Mouse (Mus musculus) liver, embryonic 13.5 days (tissue): ENCODE data around the gene Fam213b. TPM values are rescaled to one million over a fixed set of nuclear protein-coding genes. Genes with fewer than 3 reads are reported as not detected.

Experiments used
- ATAC-seq: fragments of 200-750 bp; cut with Nextera tagmentation; 2 replicates; pipeline ENCODE4 v1.8.0; 2017; ENCODE audit warnings: low read depth, mild to moderate bottlenecking, moderate number of reproducible peaks, moderate library complexity
- DNase-seq: peaks from one replicate; pipeline ENCODE4 v3.0.0; 2022
- H3K27ac ChIP-seq: fragments of 300-500 bp; sonication (generic); 2 replicates; pipeline ENCODE4 v1.5.1; 2015; ENCODE audit warnings: moderate library complexity, mild to moderate bottlenecking, inconsistent platforms
- H3K27me3 ChIP-seq: fragments of 300-500 bp; sonication (generic); 2 replicates; pipeline ENCODE4 v1.6.1; 2015; ENCODE audit warnings: mild to moderate bottlenecking, inconsistent platforms
- H3K36me3 ChIP-seq: fragments of 300-500 bp; sonication (generic); 2 replicates; pipeline ENCODE4 v1.6.1; 2015; ENCODE audit warnings: mild to moderate bottlenecking, inconsistent platforms
- H3K4me1 ChIP-seq: fragments of 300-500 bp; sonication (generic); replicated peaks from 2 replicates; pipeline ENCODE4 v1.6.1; 2015; ENCODE audit warnings: inconsistent platforms
- H3K4me2 ChIP-seq: fragments of 300-500 bp; sonication (generic); 2 replicates; pipeline ENCODE4 v1.6.1; 2015; ENCODE audit warnings: inconsistent platforms, mild to moderate bottlenecking, moderate library complexity
- H3K4me3 ChIP-seq: fragments of 300-500 bp; sonication (generic); replicated peaks from 2 replicates; pipeline ENCODE4 v1.5.1; 2015; ENCODE audit warnings: mild to moderate bottlenecking, inconsistent platforms
- H3K9ac ChIP-seq: fragments of 300-500 bp; sonication (generic); 2 replicates; pipeline ENCODE4 v1.6.1; 2015; ENCODE audit warnings: mild to moderate bottlenecking, inconsistent platforms
- H3K9me3 ChIP-seq: fragments of 300-500 bp; sonication (generic); replicated peaks from 2 replicates; pipeline ENCODE4 v1.6.1; 2016; ENCODE audit warnings: inconsistent platforms
- WGBS: fragments of 180-500 bp; shearing (Covaris S2); methylation state at CpG from one replicate; pipeline ENCODE4 v1.1.7; 2015; ENCODE audit not compliant: insufficient replicate concordance; 5-methylcytosine and 5-hydroxymethylcytosine counted together
- polyA plus RNA-seq: library from polyadenylated mRNA; unstranded; fragments of >200 nt; fragmentation: Nextera tagmentation; extraction: Ambion mirVana; gene quantifications from 2 replicates; pipeline ENCODE4 v1.2.1, GENCODE M21; 2015

Gene Fam213b
- polyA plus RNA-seq, 1 experiment from 2014 or later, result 9.2 TPM

GRCm38 (mm10) chr4:154856882-154857281 is 42.1 kb downstream of the Fam213b start:
- Histone ChIP-seq H3K4me3 (no peak overlapping the region), H3K4me2 (no peak overlapping the region)
- no peak for ATAC-seq

DNA sequence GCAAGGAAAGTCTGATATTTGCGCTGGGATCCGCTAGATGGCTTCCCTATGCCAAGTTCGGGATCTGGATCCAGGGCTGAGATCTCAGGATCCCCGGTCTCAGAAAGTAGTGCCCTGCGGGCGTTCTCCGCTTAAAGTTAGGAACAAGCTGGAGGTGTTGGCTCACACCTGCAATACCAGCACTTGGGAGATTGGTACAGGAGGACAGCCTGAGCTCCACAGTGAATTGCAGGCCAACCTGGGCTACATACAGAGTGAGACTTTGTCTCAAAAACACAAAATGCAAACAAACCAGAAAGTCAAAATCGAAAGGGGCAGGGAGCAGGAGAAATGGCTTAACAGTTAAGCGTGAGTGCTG is 42.5 kb downstream of the Fam213b start:
- 0 out of 2 replicates have a peak, but pooled peaks cover 3% of the 10 kb centered on the region for H3K9me3 ChIP-seq
- peaks cover 69% of the 10 kb centered on the region for H3K27me3 ChIP-seq
- H3K27ac ChIP-seq, result no peak overlapping the region
- H3K36me3 ChIP-seq, result no peaks in the 10 kb centered on the region
- H3K4me2 ChIP-seq, result peak overlapping the region; percentile 62
- H3K9ac ChIP-seq, result no peak overlapping the region
- H3K4me3 ChIP-seq, result peak overlapping the region; percentile 45
- DNase-seq (no peak), ATAC-seq (no peak)
- no peaks in the 10 kb centered on the region for H3K4me1 ChIP-seq
- 21% methylated on average over 9 of the region's 9 CpGs for WGBS

More at GRCm38 (mm10) chr4:154856882-154857281, 42.1 kb downstream of the Fam213b start:
- Histone ChIP-seq H3K4me1 (no peaks in the 10 kb centered on the region), H3K36me3 (no peaks in the 10 kb centered on the region), H3K27ac (no peak overlapping the region), H3K27me3 (peaks cover 69% of the 10 kb centered on the region), H3K9me3 (0 out of 2 replicates have a peak, but pooled peaks cover 3% of the 10 kb centered on the region), H3K9ac (no peak overlapping the region)
- no peak for DNase-seq
- 67% methylated on average over 7 of the region's 7 CpGs for WGBS

DNA sequence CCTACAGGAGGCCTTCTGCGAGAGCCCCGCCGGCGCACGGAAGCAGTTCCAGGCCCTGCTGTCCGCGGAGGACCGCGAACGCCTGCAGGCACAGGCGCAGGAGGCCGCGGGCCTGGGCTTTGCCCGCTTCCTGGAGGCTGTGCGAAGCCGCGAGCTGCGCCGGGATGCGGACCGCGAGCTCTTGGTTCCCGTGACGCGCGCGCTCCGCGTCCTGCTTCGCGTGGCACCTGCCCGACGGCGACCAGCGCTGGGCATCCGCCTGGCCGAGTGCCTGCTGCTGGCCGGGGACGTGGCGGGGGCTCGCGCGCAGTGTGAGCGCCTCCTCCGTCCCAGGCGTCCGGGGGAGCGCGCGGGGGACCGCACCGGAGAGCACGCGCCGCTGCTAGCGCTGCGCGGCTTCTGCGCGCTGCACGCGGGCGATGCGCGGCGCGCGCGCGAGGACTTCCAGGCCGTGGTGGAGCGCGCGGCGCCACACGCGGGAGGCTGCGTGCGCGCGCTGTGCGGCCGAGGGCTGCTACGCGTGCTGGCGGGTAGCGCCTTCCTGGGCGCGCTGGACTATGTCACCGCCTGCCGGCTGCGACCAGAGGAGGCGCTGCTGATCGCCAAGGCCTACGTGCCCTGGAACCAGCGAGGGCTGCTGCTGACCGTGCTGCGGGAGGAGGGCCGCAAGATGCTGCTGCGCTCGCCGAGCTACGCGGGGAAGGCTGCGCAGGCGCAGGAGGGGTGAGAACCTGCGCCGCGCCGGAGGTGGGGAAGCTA is 43.0 kb downstream of the Fam213b start:
- ATAC-seq, result peak; percentile 50
- H3K4me1 ChIP-seq, result no peaks in the 10 kb centered on the region
- H3K9me3 ChIP-seq, result 0 out of 2 replicates have a peak, but pooled peaks cover 3% of the 10 kb centered on the region
- WGBS, result 1% methylated on average over 110 of the region's 110 CpGs
- H3K27me3 ChIP-seq, result peaks cover 65% of the 10 kb centered on the region
- no peaks in the 10 kb centered on the region for H3K36me3 ChIP-seq
- H3K9ac ChIP-seq, result no peak overlapping the region
- H3K4me2 ChIP-seq, result peak overlapping the region; percentile 62
- peak overlapping the region; percentile 45 for H3K4me3 ChIP-seq
- H3K27ac ChIP-seq, result no peak overlapping the region
- DNase-seq, result no peak

GRCm38 (mm10) chr4:154854676-154855345 is 44.1 kb downstream of the Fam213b start:
- Histone ChIP-seq H3K27ac (no peak overlapping the region), H3K27me3 (peaks cover 62% of the 10 kb centered on the region), H3K4me1 (no peaks in the 10 kb centered on the region), H3K9ac (no peak overlapping the region), H3K36me3 (no peaks in the 10 kb centered on the region), H3K9me3 (0 out of 2 replicates have a peak, but pooled peaks cover 3% of the 10 kb centered on the region), H3K4me2 (no peak overlapping the region), H3K4me3 (no peak overlapping the region)
- ATAC-seq (no peak), DNase-seq (no peak)
- 42% methylated on average over 12 of the region's 12 CpGs for WGBS

GRCm38 (mm10) chr4:154853881-154854280 is 45.1 kb downstream of the Fam213b start:
- H3K4me1 ChIP-seq, result no peaks in the 10 kb centered on the region
- 53% methylated on average over 4 of the region's 4 CpGs for WGBS
- no peaks in the 10 kb centered on the region for H3K36me3 ChIP-seq
- H3K4me2 ChIP-seq, result no peak overlapping the region
- no peak overlapping the region for H3K27ac ChIP-seq
- H3K9ac ChIP-seq, result no peak overlapping the region
- H3K27me3 ChIP-seq, result peaks cover 58% of the 10 kb centered on the region
- H3K9me3 ChIP-seq, result 0 out of 2 replicates have a peak, but pooled peaks cover 3% of the 10 kb centered on the region
- ATAC-seq (no peak), DNase-seq (no peak)
- H3K4me3 ChIP-seq, result no peak overlapping the region

DNA sequence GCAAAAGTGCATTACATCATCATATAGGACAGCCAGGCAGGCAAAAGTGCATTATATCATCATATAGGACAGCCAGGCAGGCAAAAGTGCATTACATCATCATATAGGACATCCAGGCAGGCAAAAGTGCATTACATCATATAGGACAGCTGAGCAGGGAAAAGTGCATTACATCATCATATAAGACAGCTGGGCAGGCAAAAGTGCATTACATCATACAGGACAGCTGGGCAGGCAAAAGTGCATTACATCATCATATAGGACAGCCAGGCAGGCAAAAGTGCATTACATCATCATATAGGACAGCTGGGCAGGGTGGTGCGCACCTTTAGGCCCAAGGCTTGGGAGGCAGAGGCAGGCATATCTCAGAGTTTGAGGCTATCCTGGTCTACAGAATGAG is 46.2 kb downstream of the Fam213b start:
- no peak for ATAC-seq
- DNase-seq, result no peak
- Histone ChIP-seq H3K4me2 (no peak overlapping the region), H3K36me3 (no peaks in the 10 kb centered on the region), H3K4me1 (no peaks in the 10 kb centered on the region), H3K27ac (no peak overlapping the region), H3K9ac (no peak overlapping the region), H3K4me3 (no peak overlapping the region), H3K27me3 (peaks cover 47% of the 10 kb centered on the region), H3K9me3 (0 out of 2 replicates have a peak, but pooled peaks cover 3% of the 10 kb centered on the region)
- 75% methylated on average over 1 of the region's 1 CpGs for WGBS

Other genes starting within 250 kb of the Fam213b start
- not detected in 2 replicates for gene Actrt2, start 231.3 kb downstream of the Fam213b start, polyA plus RNA-seq
- 0.03 TPM in 1 of 2 replicates, not detected in the other for gene Ttc34, start 61.7 kb downstream of the Fam213b start, polyA plus RNA-seq
- 2.4 TPM in 2 replicates for gene Mmel1, start 29.6 kb downstream of the Fam213b start, polyA plus RNA-seq
- gene Tnfrsf14, start 29.4 kb upstream of the Fam213b start, polyA plus RNA-seq, result 49.5 and 51.7 TPM in 2 replicates
- gene Hes5, start 61.8 kb upstream of the Fam213b start, polyA plus RNA-seq, result 0.08 and 0.23 TPM in 2 replicates
- 23.9 and 27.0 TPM in 2 replicates for gene Pank4, start 65.0 kb upstream of the Fam213b start, polyA plus RNA-seq
- 0.08 and 0.10 TPM in 2 replicates for gene Plch2, start 157.6 kb upstream of the Fam213b start, polyA plus RNA-seq
- 8.5 and 8.9 TPM in 2 replicates for gene Pex10, start 167.9 kb upstream of the Fam213b start, polyA plus RNA-seq
- gene Rer1, start 187.2 kb upstream of the Fam213b start, polyA plus RNA-seq, result 93.6 and 109 TPM in 2 replicates
- gene Morn1, start 187.4 kb upstream of the Fam213b start, polyA plus RNA-seq, result 1.7 and 1.9 TPM in 2 replicates